Mouse (Mus musculus) midbrain, postnatal 0 days (tissue): ENCODE data around the gene Fam155a. TPM values are rescaled to one million over a fixed set of nuclear protein-coding genes. Genes with fewer than 3 reads are reported as not detected.

Experiments used
- ATAC-seq: fragments of 200-750 bp; cut with Nextera tagmentation; 2 replicates; pipeline ENCODE4 v1.8.0; 2017; ENCODE audit warnings: moderate number of reproducible peaks, mild to moderate bottlenecking, moderate TSS enrichment, moderate library complexity; ENCODE audit not compliant: low FRiP score
- DNase-seq: peaks from one replicate; pipeline ENCODE4 v3.0.0-alpha.2; 2015; ENCODE audit warnings: low spot score
- H3K27ac ChIP-seq: fragments of 300-500 bp; sonication (generic); 2 replicates; pipeline ENCODE4 v1.5.1; 2014; ENCODE audit warnings: low read depth, mild to moderate bottlenecking, low read length, mixed read lengths
- H3K27me3 ChIP-seq: fragments of 300-500 bp; sonication (generic); 2 replicates; pipeline ENCODE4 v1.6.1; 2014; ENCODE audit warnings: low read length, control low read depth, mixed read lengths; ENCODE audit not compliant: insufficient read depth
- H3K36me3 ChIP-seq: fragments of 300-500 bp; sonication (generic); 2 replicates; pipeline ENCODE4 v1.6.1; 2014; ENCODE audit warnings: low read length, control low read depth, mixed read lengths; ENCODE audit not compliant: insufficient read depth
- H3K4me1 ChIP-seq: fragments of 300-500 bp; sonication (generic); 2 replicates; pipeline ENCODE4 v1.6.1; 2014; ENCODE audit warnings: mild to moderate bottlenecking, control low read depth, antibody characterized with exemption, low read length, mixed read lengths; ENCODE audit not compliant: insufficient read depth
- H3K4me2 ChIP-seq: fragments of 300-500 bp; sonication (generic); 2 replicates; pipeline ENCODE4 v1.6.1; 2014; ENCODE audit warnings: low read depth, mild to moderate bottlenecking, low read length, mixed read lengths; ENCODE audit not compliant: poor library complexity, severe bottlenecking
- H3K4me3 ChIP-seq: fragments of 300-500 bp; sonication (generic); 2 replicates; pipeline ENCODE4 v1.5.1; 2014; ENCODE audit warnings: low read depth, mild to moderate bottlenecking, low read length, moderate library complexity
- H3K9ac ChIP-seq: fragments of 300-500 bp; sonication (generic); replicated peaks from 2 replicates; pipeline ENCODE4 v1.6.1; 2014; ENCODE audit warnings: mild to moderate bottlenecking, low read length, moderate library complexity, mixed read lengths; ENCODE audit not compliant: poor library complexity, severe bottlenecking
- H3K9me3 ChIP-seq: fragments of 300-500 bp; sonication (generic); 2 replicates; pipeline ENCODE4 v1.6.1; 2016; ENCODE audit warnings: low read length, control low read depth
- CTCF ChIP-seq: IDR thresholded peaks from 2 replicates; pipeline ENCODE4 v1.5.1; 2016; ENCODE audit warnings: antibody characterized with exemption, mild to moderate bottlenecking
- WGBS: fragments of 180-500 bp; shearing (Covaris S2); extraction: QIAGEN DNeasy Blood & Tissue Kit; methylation state at CpG from one replicate; pipeline ENCODE4 v1.1.7; 2014; 5-methylcytosine and 5-hydroxymethylcytosine counted together
- polyA plus RNA-seq: library from polyadenylated mRNA; unstranded; fragments of >200 nt; fragmentation: Nextera tagmentation; extraction: Ambion mirVana; gene quantifications from 2 replicates; pipeline ENCODE4 v1.2.1, GENCODE M21; 2015
- total RNA-seq: library from RNA; depleted of rRNA; stranded (reverse); fragments of >200 nt; gene quantifications from 2 replicates; pipeline ENCODE4 v1.2.3, GENCODE M21; 2014

Fam155a gene
- total and polyA plus RNA-seq, 2 experiments from 2014 or later: 39.9 to 122 TPM

DNA sequence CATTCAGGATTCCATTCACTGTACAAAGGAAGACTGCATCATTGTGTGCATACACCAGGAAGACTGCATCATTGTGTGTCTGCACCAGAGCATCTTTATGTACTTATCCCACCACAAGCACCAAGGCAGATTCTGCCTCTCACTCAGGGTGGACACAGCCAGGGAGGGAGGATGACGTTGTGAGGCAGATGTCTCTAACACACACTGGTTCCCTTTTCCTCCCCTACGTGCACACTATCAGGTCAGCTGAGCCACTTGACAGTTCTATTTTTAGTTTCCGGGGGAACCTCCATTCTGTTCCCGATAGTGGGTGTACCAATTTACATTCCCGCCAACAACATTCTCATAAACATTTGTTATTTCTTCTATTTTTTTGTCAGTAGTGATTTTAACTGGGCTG lies 347.4 kb downstream of the Fam155a start:
- no peak overlapping the region for H3K27ac ChIP-seq
- H3K27me3 ChIP-seq: no peaks in the 10 kb centered on the region
- no peaks in the 10 kb centered on the region for H3K36me3 ChIP-seq
- ATAC-seq (peak; percentile 44; the same call in 1 of the 2 replicates), DNase-seq (no peak)
- TF ChIP-seq CTCF: no peak
- no peak overlapping the region for H3K4me3 ChIP-seq
- no peak overlapping the region for H3K9ac ChIP-seq
- H3K4me1 ChIP-seq: no peaks in the 10 kb centered on the region
- H3K9me3 ChIP-seq: no peaks in the 10 kb centered on the region
- 56% methylated on average over 5 of the region's 5 CpGs for WGBS
- H3K4me2 ChIP-seq: no peak overlapping the region

DNA sequence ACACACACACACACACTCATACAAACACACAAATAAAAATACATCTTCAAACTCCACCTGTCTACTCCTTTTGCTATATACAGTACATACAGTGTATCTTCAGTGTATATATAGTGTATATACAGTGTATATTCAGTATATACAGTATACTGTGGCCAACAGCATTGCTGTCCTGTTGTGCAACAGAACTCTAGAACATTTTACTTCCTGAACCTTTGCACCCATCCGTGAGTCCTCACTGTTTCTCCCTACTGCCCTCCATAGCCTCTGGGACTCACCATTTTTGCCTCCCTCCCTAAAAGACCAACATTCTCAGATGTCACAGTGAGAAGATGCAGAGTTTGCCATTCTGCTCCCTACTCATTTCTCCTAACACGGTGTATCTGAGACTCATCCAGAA lies 347.8 kb downstream of the Fam155a start:
- DNase-seq (no peak), ATAC-seq (no peak)
- Histone ChIP-seq H3K27me3 (no peaks in the 10 kb centered on the region), H3K9ac (no peak overlapping the region), H3K4me1 (no peaks in the 10 kb centered on the region), H3K9me3 (no peaks in the 10 kb centered on the region), H3K4me3 (no peak overlapping the region), H3K27ac (no peak overlapping the region), H3K36me3 (no peaks in the 10 kb centered on the region), H3K4me2 (no peak overlapping the region)
- TF ChIP-seq CTCF: no peak
- WGBS: 76% methylated on average over 2 of the region's 2 CpGs

DNA sequence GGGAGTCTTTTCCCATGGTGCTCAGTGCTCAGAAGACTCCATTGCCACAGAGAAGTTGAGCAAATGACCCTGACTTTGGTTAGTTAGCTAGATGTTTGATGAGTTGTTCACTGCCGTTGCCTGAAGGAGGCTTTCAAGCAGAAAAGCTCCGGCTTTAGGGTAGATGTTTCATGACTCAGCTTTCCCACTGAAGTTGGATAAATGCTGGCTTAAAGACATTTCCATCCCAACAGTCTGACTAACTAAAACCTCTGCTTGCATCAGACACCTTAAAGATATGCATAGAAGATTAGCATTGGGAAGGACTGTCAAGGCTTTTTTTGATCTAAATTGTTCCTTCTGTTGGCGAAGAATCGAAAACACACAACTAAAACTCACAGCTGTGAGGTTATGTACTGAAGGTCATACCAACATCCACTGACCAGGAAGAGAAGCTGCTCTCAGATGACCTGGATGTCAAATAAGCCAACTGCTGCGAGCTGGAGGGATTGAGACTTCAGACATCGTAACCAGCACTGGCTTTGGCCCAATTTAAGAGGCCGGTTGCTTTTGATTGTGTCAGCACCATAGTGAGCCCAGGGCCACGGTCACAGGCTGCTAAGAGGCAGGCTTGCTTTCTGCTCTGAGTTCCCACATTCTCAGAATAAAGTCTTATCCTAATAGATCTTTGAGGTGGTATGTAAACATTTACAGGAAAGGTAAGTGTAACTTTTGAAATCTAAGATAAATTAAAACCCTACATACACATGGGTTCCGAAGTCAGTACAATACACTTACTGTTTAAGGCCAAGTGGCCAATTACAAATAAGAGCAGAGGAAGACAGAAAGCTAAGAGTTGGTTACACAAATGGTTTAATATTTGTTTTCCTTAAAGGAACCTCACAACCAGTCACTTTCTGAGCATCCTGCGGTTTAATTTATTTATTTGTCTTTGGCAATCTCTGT lies 351.8 kb downstream of the Fam155a start:
- DNase-seq (no peak), ATAC-seq (no peak)
- Histone ChIP-seq H3K27ac (no peak overlapping the region), H3K36me3 (no peaks in the 10 kb centered on the region), H3K9me3 (no peaks in the 10 kb centered on the region), H3K4me3 (no peak overlapping the region), H3K4me1 (no peaks in the 10 kb centered on the region), H3K4me2 (no peak overlapping the region), H3K9ac (no peak overlapping the region), H3K27me3 (no peaks in the 10 kb centered on the region)
- no peak for TF ChIP-seq CTCF
- 70% methylated on average over 10 of the region's 10 CpGs for WGBS

DNA sequence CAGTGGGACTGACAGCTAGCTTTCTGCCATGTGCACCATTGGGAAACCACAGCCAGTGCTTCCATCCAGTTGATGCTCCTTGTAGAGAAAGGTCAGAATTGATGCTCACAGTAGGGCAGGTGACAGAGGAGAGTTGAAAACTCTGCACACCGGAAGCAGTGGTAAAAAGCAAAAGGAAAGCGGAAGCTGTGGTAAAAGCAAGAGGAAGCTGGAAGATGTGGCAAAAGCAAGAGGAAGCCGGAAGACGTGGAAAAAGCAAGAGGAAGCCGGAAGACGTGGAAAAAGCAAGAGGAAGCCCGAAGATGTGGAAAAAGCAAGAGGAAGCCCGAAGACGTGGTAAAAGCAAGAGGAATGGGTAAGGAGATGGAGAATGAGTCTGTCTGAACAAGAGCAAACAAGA lies 354.8 kb downstream of the Fam155a start:
- H3K9ac ChIP-seq: no peak overlapping the region
- no peak for TF ChIP-seq CTCF
- no peak overlapping the region for H3K4me3 ChIP-seq
- DNase-seq: no peak
- no peak for ATAC-seq
- H3K4me2 ChIP-seq: no peak overlapping the region
- no peaks in the 10 kb centered on the region for H3K9me3 ChIP-seq
- no peak overlapping the region for H3K27ac ChIP-seq
- no peaks in the 10 kb centered on the region for H3K27me3 ChIP-seq
- no peaks in the 10 kb centered on the region for H3K4me1 ChIP-seq
- no peaks in the 10 kb centered on the region for H3K36me3 ChIP-seq
- 93% methylated on average over 9 of the region's 9 CpGs for WGBS

DNA sequence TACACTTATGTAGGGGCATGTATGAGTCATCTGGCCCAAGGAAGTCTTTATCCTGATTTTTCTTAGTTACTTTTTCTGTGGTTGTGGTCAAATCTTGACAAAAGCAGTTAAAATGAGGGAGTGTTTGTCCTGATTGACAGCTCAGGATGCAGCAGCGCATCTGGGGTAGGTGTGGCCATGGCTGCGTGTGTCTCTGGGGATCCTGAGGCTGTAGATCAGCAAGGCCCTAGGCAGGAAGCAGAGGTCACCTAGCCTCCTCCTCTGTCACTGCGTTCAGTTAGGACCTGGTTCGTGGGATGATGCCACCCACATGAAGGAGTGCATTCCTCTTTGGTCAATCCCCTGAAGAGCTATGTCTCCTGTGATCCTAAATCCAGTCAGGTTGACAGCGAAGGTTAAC lies 362.5 kb downstream of the Fam155a start:
- DNase-seq (no peak), ATAC-seq (no peak)
- no peaks in the 10 kb centered on the region for H3K9me3 ChIP-seq
- no peak overlapping the region for H3K27ac ChIP-seq
- no peak overlapping the region for H3K9ac ChIP-seq
- H3K4me3 ChIP-seq: no peak overlapping the region
- no peak overlapping the region for H3K4me2 ChIP-seq
- no peaks in the 10 kb centered on the region for H3K27me3 ChIP-seq
- H3K4me1 ChIP-seq: no peaks in the 10 kb centered on the region
- TF ChIP-seq CTCF: no peak
- 64% methylated on average over 5 of the region's 5 CpGs for WGBS
- H3K36me3 ChIP-seq: no peaks in the 10 kb centered on the region

DNA sequence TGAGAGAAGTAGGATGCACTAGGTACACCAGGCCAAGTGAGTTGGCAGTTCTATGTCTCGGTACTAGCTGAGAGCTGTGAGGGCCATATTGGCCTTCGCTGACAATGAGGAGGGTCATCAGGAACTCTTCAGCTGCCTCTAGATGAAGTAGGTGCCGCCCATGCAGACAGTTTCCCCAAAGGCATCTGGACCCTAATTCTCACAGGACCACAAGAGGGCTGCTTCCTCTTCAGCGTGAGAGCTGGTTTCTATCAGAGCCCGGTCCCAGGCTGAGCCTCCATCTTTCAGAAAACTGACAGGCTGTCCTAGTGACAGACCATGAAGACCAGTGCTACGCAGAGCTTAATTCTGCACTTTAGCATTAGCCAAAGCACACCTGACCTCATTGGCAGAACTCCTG lies 364.8 kb downstream of the Fam155a start:
- H3K4me3 ChIP-seq: no peak overlapping the region
- no peaks in the 10 kb centered on the region for H3K4me1 ChIP-seq
- no peaks in the 10 kb centered on the region for H3K36me3 ChIP-seq
- ATAC-seq (no peak), DNase-seq (no peak)
- no peak overlapping the region for H3K9ac ChIP-seq
- H3K27me3 ChIP-seq: no peaks in the 10 kb centered on the region
- no peak for TF ChIP-seq CTCF
- 94% methylated on average over 6 of the region's 6 CpGs for WGBS
- no peaks in the 10 kb centered on the region for H3K9me3 ChIP-seq
- H3K4me2 ChIP-seq: no peak overlapping the region
- H3K27ac ChIP-seq: no peak overlapping the region
